20 mouse cellular contexts compared by ENCODE assay signal in genomic region chr3:135444930-135445329, GRCm38 (mm10). TPM values are rescaled to one million over a fixed set of nuclear protein-coding genes. Genes with fewer than 3 reads are reported as not detected.
DNase-seq lines count a peak whose midpoint lies in the region; ATAC-seq and TF ChIP-seq lines count a peak whose summit lies in the region.
"Had no signal": no experiment of that assay in that cellular context is flagged by ENCODE, and none has a peak within 500 bp of the region (broad histone marks: within the 10 kb centered on the region; RNA-seq: fewer than 3 reads in every experiment).

No protein-coding gene starts in this region.

- intact Hi-C loops in heart, postnatal 36 days (cut with DNase I), result no loop called here

- TF ChIP-seq POLR2A in myocyte (IDR thresholded peaks at IDR 0.05; ENCODE audit: insufficient read length, low read depth), result no peak

- H3K36me3 ChIP-seq in embryonic facial prominence, embryonic 14.5 days (ENCODE audit: control insufficient read depth, insufficient read depth, low read length), result peaks cover 53% of the 10 kb centered on the region
- H3K36me3 ChIP-seq in embryonic facial prominence, embryonic 10.5 days (replicated peaks), result peaks cover 89% of the 10 kb centered on the region
- H3K36me3 ChIP-seq in heart, embryonic 14.5 days (ENCODE audit: control insufficient read depth, insufficient read depth, low read length), result peaks cover 65% of the 10 kb centered on the region
- H3K36me3 ChIP-seq in myocyte (ENCODE audit: control insufficient read depth, insufficient read depth), result peaks cover 65% of the 10 kb centered on the region

- no peak overlapping the region for H3K9ac ChIP-seq in embryonic facial prominence, embryonic 14.5 days (ENCODE audit: low read depth, low read length)
- no peak overlapping the region for H3K9ac ChIP-seq in heart, embryonic 14.5 days (ENCODE audit: low read length)
- H3K9ac ChIP-seq: embryonic facial prominence, embryonic 12.5 days; forebrain, embryonic 12.5 days; heart, embryonic 12.5 days; hindbrain, embryonic 14.5 days had no signal

- peaks cover 12% of the 10 kb centered on the region for H3K4me1 ChIP-seq in embryonic facial prominence, embryonic 14.5 days (ENCODE audit: control insufficient read depth, insufficient read depth, low read length)
- peaks cover 17% of the 10 kb centered on the region for H3K4me1 ChIP-seq in embryonic facial prominence, embryonic 10.5 days
- H3K4me1 ChIP-seq in heart, embryonic 14.5 days (ENCODE audit: control insufficient read depth in 2 of 2, insufficient read depth in 2 of 2, low read length in 2 of 2), result peaks cover 0 to 30% of the 10 kb centered on the region in 2 experiments; a peak in 3 of 4 replicates

- no peak overlapping the region for H3ac ChIP-seq in myocyte (ENCODE audit: control insufficient read depth, insufficient read length)

- ATAC-seq in embryonic facial prominence, embryonic 14.5 days (ENCODE audit: low read depth), result peak; percentile 57; the same call in 1 of the 2 replicates
- no peak for ATAC-seq in heart, embryonic 14.5 days (ENCODE audit: insufficient number of reproducible peaks, insufficient read depth, low FRiP score, low read depth)
- ATAC-seq: forebrain, embryonic 16.5 days; intestine, embryonic 16.5 days had no signal

- no peak overlapping the region for H3K4me2 ChIP-seq in embryonic facial prominence, embryonic 14.5 days (ENCODE audit: low read depth, low read length)
- H3K4me2 ChIP-seq in heart, embryonic 14.5 days (ENCODE audit: low read length), result 0 out of 2 replicates have a peak overlapping the region, but pooled peaks have one; percentile 32
- H3K4me2 ChIP-seq in myocyte (ENCODE audit: low read depth), result peak overlapping the region; percentile 8
- H3K4me2 ChIP-seq: embryonic facial prominence, embryonic 12.5 days; forebrain, embryonic 12.5 days; heart, embryonic 12.5 days; hindbrain, embryonic 14.5 days had no signal

- peak; percentile 26 for DNase-seq in embryonic facial prominence, embryonic 14.5 days (ENCODE audit: low spot score)
- DNase-seq in embryonic facial prominence, embryonic 10.5 days (ENCODE audit: low spot score), result no peak
- DNase-seq in heart, postnatal 36 days, result no peak
- peak; percentile 20 for DNase-seq in CD4-positive, CD25-positive, alpha-beta regulatory T cell, adult 2 months (ENCODE audit: low read depth, low spot score)
- DNase-seq in embryo, embryonic 11 days, result no peak
- DNase-seq: adrenal gland, postnatal 14 days; cerebellum, adult 18-20 months; cerebellum, adult 9-11 months; gastrocnemius, postnatal 25 days; heart, postnatal 14 days; kidney, adult 2 months had no signal

- H3K4me3 ChIP-seq in embryonic facial prominence, embryonic 14.5 days (ENCODE audit: low read depth, low read length), result no peak overlapping the region
- no peak overlapping the region for H3K4me3 ChIP-seq in embryonic facial prominence, embryonic 10.5 days
- H3K4me3 ChIP-seq in heart, embryonic 14.5 days (ENCODE audit: control insufficient read depth in 1 of 2, insufficient read depth in 1 of 2, low read depth in 1 of 2, low read length in 2 of 2), result no peak overlapping the region
- H3K4me3 ChIP-seq in myocyte, result no peak overlapping the region
- H3K4me3 ChIP-seq: embryonic facial prominence, embryonic 12.5 days; forebrain, embryonic 12.5 days; heart, embryonic 12.5 days; hindbrain, embryonic 10.5 days had no signal

- H3K27me3 ChIP-seq in embryonic facial prominence, embryonic 14.5 days (replicated peaks; ENCODE audit: control insufficient read depth, insufficient read depth, low read length), result no peaks in the 10 kb centered on the region
- H3K27me3 ChIP-seq in embryonic facial prominence, embryonic 10.5 days (replicated peaks; ENCODE audit: low read depth, poor library complexity, severe bottlenecking), result no peaks in the 10 kb centered on the region
- no peaks in the 10 kb centered on the region for H3K27me3 ChIP-seq in heart, embryonic 14.5 days (ENCODE audit: control insufficient read depth, insufficient read depth, low read length)
- H3K27me3 ChIP-seq in myocyte (ENCODE audit: control insufficient read depth, insufficient read depth, insufficient read length), result no peaks in the 10 kb centered on the region
- H3K27me3 ChIP-seq: embryonic facial prominence, embryonic 12.5 days; forebrain, embryonic 12.5 days; heart, embryonic 12.5 days had no signal

- no peaks in the 10 kb centered on the region for H3K9me3 ChIP-seq in embryonic facial prominence, embryonic 14.5 days (ENCODE audit: control insufficient read depth, low read length)
- no peaks in the 10 kb centered on the region for H3K9me3 ChIP-seq in embryonic facial prominence, embryonic 10.5 days
- H3K9me3 ChIP-seq in heart, embryonic 14.5 days (ENCODE audit: control insufficient read depth, low read length), result no peaks in the 10 kb centered on the region
- H3K9me3 ChIP-seq: embryonic facial prominence, embryonic 12.5 days; forebrain, embryonic 12.5 days; heart, embryonic 12.5 days; hindbrain, embryonic 10.5 days had no signal

- no peak overlapping the region for H3K27ac ChIP-seq in embryonic facial prominence, embryonic 14.5 days (replicated peaks; ENCODE audit: low read depth, low read length)
- no peak overlapping the region for H3K27ac ChIP-seq in embryonic facial prominence, embryonic 10.5 days (replicated peaks)
- H3K27ac ChIP-seq in heart, embryonic 14.5 days (replicated peaks in 1 of 2; ENCODE audit: control insufficient read depth in 1 of 2, insufficient read depth in 1 of 2, low read depth in 2 of 2, low read length in 2 of 2), result no peak overlapping the region
- H3K27ac ChIP-seq: embryonic facial prominence, embryonic 12.5 days; forebrain, embryonic 12.5 days; hindbrain, embryonic 10.5 days; hindbrain, embryonic 14.5 days had no signal

- peaks cover 100% of the 10 kb centered on the region for H3K79me2 ChIP-seq in myocyte (ENCODE audit: control insufficient read depth, insufficient read depth)

TF ChIP-seq in myocyte, 11 proteins besides CTCF, POLR2A, EP300 and RAD21:
- no peak for TF ChIP-seq SRF (IDR thresholded peaks at IDR 0.05; ENCODE audit: control insufficient read depth, insufficient read length, low read depth)
- no peak for TF ChIP-seq CEBPB (IDR thresholded peaks at IDR 0.05; ENCODE audit: insufficient read depth, poor library complexity, severe bottlenecking)
- TF ChIP-seq MYOG (IDR thresholded peaks at IDR 0.05; ENCODE audit: control insufficient read depth in 1 of 3, insufficient read depth in 1 of 3, insufficient read length in 2 of 3, low read depth in 2 of 3), result no peak
- TF ChIP-seq E2F4 (IDR thresholded peaks at IDR 0.05; ENCODE audit: insufficient read depth), result no peak
- no peak for TF ChIP-seq MAX (IDR thresholded peaks at IDR 0.05; ENCODE audit: low read depth)
- TF ChIP-seq REST (IDR thresholded peaks at IDR 0.05; ENCODE audit: insufficient read depth, insufficient read length), result no peak
- TF ChIP-seq MYOD1 (IDR thresholded peaks at IDR 0.05; ENCODE audit: control insufficient read depth in 1 of 3, insufficient read length in 2 of 3, low read depth in 2 of 3), result no peak
- no peak for TF ChIP-seq POLR2AphosphoS2 (IDR thresholded peaks at IDR 0.05; ENCODE audit: insufficient read length, low read depth)
- no peak for TF ChIP-seq TCF12 (IDR thresholded peaks at IDR 0.05; ENCODE audit: insufficient read depth, poor library complexity, severe bottlenecking)
- no peak for TF ChIP-seq USF1 (IDR thresholded peaks at IDR 0.05; ENCODE audit: low read depth)
- no peak for TF ChIP-seq TCF3 (IDR thresholded peaks at IDR 0.05; ENCODE audit: insufficient read length, low read depth)

RNA-seq across cellular contexts. Expression of gene Ube2d3, which starts 7.0 kb away (rescaled TPM):
- 506 and 518 TPM in 2 replicates for polyA plus RNA-seq in embryonic facial prominence, embryonic 14.5 days (2014; fragmentation: Nextera tagmentation; extraction: Ambion mirVana)
- polyA plus RNA-seq in embryonic facial prominence, embryonic 10.5 days (2016; fragmentation: Nextera tagmentation; extraction: Ambion mirVana), result 539 and 556 TPM in 2 replicates
- polyA plus RNA-seq in heart, embryonic 14.5 days (2014; fragmentation: Nextera tagmentation; extraction: Ambion mirVana), result 476 and 485 TPM in 2 replicates
- total RNA-seq in heart, postnatal 36 days (2021), result 100 to 1,000 TPM; 372 to 402 TPM
- polyA plus RNA-seq in myocyte (2012; fragmentation: generic; extraction: Trizol), result 237 TPM

RNA-seq across cellular contexts. Expression of gene Cisd2, which starts 21.2 kb away (rescaled TPM):
- polyA plus RNA-seq in embryonic facial prominence, embryonic 14.5 days (2014; fragmentation: Nextera tagmentation; extraction: Ambion mirVana), result 41.0 and 43.8 TPM in 2 replicates
- 74.9 and 81.1 TPM in 2 replicates for polyA plus RNA-seq in embryonic facial prominence, embryonic 10.5 days (2016; fragmentation: Nextera tagmentation; extraction: Ambion mirVana)
- polyA plus RNA-seq in heart, embryonic 14.5 days (2014; fragmentation: Nextera tagmentation; extraction: Ambion mirVana), result 47.2 and 49.8 TPM in 2 replicates
- 10 to 100 TPM; 50.4 to 56.9 TPM for total RNA-seq in heart, postnatal 36 days (2021)
- 10.8 TPM for polyA plus RNA-seq in myocyte (2012; fragmentation: generic; extraction: Trizol)

RNA-seq across cellular contexts. Expression of gene Manba, which starts 40.5 kb away (rescaled TPM):
- polyA plus RNA-seq in embryonic facial prominence, embryonic 14.5 days (2014; fragmentation: Nextera tagmentation; extraction: Ambion mirVana), result 7.9 and 8.1 TPM in 2 replicates
- polyA plus RNA-seq in embryonic facial prominence, embryonic 10.5 days (2016; fragmentation: Nextera tagmentation; extraction: Ambion mirVana), result 3.3 and 3.5 TPM in 2 replicates
- polyA plus RNA-seq in heart, embryonic 14.5 days (2014; fragmentation: Nextera tagmentation; extraction: Ambion mirVana), result 44.5 and 47.3 TPM in 2 replicates
- total RNA-seq in heart, postnatal 36 days (2021), result 10 to 100 TPM; 16.3 to 17.6 TPM
- 4.8 TPM for polyA plus RNA-seq in myocyte (2012; fragmentation: generic; extraction: Trizol)

Comparison
In these comparisons a context has a peak if more than half of its experiments do, and no peak if none do; other contexts are left out.
1. DNase-seq: peak in embryonic facial prominence, embryonic 14.5 days (single experiment) and CD4-positive, CD25-positive, alpha-beta regulatory T cell, adult 2 months (single experiment); none in embryonic facial prominence, embryonic 10.5 days (single experiment), heart, postnatal 36 days (0 of 2) and embryo, embryonic 11 days (single experiment).